Mouse (Mus musculus): Measurements from ENCODE around the gene Ptpn1. TPM values are rescaled to one million over a fixed set of nuclear protein-coding genes. Genes with fewer than 3 reads are reported as not detected.

The Ptpn1 gene
- polyA plus RNA-seq, 1 experiment from 2014 or later, result 104 TPM

DNA sequence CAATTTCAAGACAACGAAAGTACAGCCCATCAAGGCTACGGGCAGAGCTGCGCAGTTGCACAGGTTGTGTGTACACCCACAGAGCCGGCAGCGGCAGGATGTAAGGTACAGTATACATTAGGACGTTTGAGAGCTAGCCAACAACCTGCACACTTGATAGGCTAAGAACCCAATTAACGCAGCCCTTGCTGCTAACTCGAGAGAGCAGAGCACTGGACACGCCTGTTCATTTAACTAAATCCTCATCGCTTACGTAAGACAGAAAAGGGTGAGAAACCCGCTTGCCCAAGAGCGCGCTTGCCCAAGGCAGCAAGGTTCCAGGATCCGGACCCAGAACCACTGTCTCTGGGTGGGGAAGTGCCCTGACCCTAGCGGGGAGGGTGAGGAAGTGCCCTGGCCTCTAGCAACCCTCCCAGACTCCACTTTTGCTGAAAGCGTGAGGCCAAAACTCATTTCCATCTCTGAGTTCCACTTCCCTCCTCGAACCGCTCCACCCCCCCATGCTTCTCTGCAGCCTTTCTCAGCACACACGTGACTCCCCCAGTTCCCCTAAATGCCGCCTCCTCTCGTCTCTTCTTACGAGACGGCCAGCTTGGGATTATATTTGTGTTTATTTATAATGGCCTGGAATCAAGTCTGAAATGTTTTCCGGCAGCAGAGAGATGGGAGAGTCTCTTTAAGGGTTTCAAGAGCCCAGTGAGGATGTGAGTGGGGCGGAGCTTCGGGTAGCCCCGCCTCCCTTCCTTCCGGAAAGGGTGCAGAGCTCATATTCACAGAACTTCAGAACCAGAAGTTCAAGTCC, 6.9 kb upstream of the Ptpn1 start:
- H3K9me3 ChIP-seq (replicated peaks), result no peaks in the 10 kb centered on the region
- H3K36me3 ChIP-seq (ENCODE audit: poor library complexity, severe bottlenecking), result no peaks in the 10 kb centered on the region
- WGBS, result 3% methylated on average over 29 of the region's 29 CpGs
- peaks cover 12% of the 10 kb centered on the region for H3K4me1 ChIP-seq
- ATAC-seq, result peak; percentile 66
- peak overlapping the region; percentile 79 for H3K4me2 ChIP-seq
- peak overlapping the region; percentile 43 for H3K4me3 ChIP-seq
- H3K27me3 ChIP-seq, result no peaks in the 10 kb centered on the region
- H3K27ac ChIP-seq, result peak overlapping the region; percentile 45; the same call in 1 of the 2 replicates
- H3K9ac ChIP-seq, result peak overlapping the region; percentile 63

DNA sequence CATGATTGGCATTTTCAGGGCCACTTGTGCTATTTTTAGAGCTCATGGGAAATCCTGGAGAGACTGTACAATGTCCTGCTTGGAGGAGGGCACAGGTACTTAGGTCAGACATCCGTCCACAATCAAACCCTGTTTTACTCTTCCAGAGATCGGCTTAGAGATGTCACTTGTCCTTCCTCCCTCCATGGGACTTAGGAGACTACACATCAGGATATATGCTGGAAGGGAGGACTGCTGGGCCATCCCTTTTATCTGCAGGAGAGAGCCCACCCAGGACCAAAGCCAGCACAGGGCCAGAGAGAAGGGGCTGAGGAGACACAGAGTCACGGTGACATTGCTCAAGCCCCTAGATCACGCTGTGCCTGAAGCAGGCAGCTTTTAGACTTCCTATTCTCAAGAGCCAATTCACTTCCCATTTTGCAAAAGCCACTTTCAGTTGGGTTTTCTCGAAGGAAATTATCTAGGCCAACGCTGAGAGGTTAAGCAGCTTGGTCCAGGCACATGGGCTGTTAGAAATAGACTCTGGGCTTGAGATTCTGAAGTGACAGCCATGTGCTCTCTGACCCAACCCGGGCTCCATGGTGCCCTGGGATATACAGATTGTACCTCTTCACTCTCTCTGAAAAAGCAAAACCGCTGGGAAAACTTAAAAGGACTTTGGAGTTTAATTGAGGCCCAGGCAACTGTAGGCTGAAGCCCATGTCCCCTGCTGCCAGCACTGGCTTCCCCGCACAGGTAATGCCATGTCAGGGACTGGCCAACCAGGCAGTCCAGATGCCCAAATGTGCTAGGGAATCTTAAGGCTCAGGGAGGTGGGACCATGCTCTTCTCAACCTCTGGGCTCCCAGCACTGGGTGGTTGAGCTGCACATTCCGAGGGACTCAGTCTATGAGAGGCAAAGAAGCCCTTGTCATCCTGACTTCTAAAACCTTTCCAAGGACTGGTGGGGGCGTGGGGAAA, 5.7 kb upstream of the Ptpn1 start:
- WGBS, result 87% methylated on average over 11 of the region's 11 CpGs
- H3K4me2 ChIP-seq, result no peak overlapping the region
- H3K9me3 ChIP-seq (replicated peaks), result no peaks in the 10 kb centered on the region
- ATAC-seq, result no peak
- H3K9ac ChIP-seq, result no peak overlapping the region
- no peaks in the 10 kb centered on the region for H3K27me3 ChIP-seq
- peaks cover 12% of the 10 kb centered on the region for H3K4me1 ChIP-seq
- H3K4me3 ChIP-seq, result no peak overlapping the region
- H3K36me3 ChIP-seq (ENCODE audit: poor library complexity, severe bottlenecking), result no peaks in the 10 kb centered on the region
- H3K27ac ChIP-seq, result no peak overlapping the region

DNA sequence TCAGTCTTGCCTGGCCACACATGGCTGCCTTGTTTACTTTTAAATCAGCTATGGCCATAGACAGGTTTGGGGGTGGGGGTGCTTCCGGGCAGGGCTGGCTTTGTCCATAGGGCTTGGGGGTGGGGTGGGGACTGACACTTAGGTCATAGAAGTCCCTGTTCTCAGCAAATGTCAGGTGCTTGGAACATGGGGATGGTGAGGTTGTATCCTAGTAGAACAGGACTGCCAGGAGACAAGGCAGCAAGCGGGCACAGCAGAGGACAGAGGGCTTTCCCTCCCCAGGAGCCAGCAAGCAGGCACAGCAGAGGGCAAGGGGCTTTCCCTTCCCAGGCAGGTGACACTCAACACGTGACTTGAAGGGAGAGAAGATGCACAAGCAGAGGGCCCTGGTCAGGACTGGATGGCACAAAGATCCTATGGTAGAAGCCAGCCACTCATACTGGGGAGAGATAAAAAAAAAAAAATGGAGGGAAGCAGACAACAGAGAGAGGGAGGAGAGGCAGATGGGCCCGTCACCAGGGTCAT, 3.8 kb upstream of the Ptpn1 start:
- Histone ChIP-seq H3K4me3 (no peak overlapping the region), H3K4me1 (peaks cover 20% of the 10 kb centered on the region), H3K27ac (no peak overlapping the region), H3K9ac (no peak overlapping the region), H3K4me2 (no peak overlapping the region), H3K36me3 (ENCODE audit: poor library complexity, severe bottlenecking) (no peaks in the 10 kb centered on the region), H3K27me3 (no peaks in the 10 kb centered on the region), H3K9me3 (replicated peaks) (no peaks in the 10 kb centered on the region)
- ATAC-seq, result no peak
- WGBS, result 72% methylated on average over 4 of the region's 4 CpGs

DNA sequence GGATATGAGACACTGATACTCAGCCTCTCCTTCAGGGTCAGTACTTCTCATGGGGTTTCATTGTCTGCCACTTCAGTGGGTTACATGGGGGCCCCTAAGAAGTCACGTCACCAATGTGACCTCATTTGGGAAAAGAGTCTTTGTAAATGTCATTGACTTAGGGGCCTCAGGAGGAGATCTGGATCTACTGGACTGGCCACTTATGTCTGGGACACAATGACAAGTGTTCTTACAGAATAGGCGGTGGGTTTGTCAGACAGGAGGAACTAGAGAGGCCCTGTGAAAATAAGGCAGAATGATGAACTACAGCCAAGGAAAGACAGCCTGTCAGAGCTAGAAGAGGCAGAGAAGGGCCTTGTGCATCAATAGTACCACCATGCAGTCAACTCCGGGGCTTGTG, 2.9 kb upstream of the Ptpn1 start:
- no peak for ATAC-seq
- Histone ChIP-seq H3K36me3 (ENCODE audit: poor library complexity, severe bottlenecking) (no peaks in the 10 kb centered on the region), H3K27me3 (no peaks in the 10 kb centered on the region), H3K9me3 (replicated peaks) (no peaks in the 10 kb centered on the region), H3K4me1 (peaks cover 29% of the 10 kb centered on the region), H3K4me3 (no peak overlapping the region), H3K4me2 (no peak overlapping the region), H3K27ac (no peak overlapping the region), H3K9ac (no peak overlapping the region)
- WGBS, result 85% methylated on average over 3 of the region's 3 CpGs

DNA sequence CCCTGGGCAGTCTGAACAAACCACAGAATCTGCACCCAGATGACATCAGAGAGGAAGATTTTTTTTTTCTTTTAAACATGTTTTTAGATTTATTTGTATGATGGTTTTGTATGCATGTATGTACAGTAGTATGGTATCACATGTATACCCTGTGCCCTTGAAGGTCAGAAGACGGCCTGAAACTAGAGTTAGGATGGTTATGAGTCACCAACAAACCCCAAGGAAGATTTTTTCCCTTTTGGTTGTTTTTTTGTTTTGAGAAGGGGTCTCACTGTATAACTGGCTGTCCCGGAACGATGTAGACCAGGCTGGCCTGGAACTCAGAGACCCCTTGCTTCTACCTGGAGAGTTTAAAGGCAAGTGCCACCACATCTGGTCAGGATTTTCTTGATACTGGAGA, 882 bp upstream of the Ptpn1 start:
- peak overlapping the region; percentile 98; the same call in 1 of the 2 replicates for H3K4me3 ChIP-seq
- no peak overlapping the region for H3K27ac ChIP-seq
- ATAC-seq, result no peak
- H3K9me3 ChIP-seq (replicated peaks), result no peaks in the 10 kb centered on the region
- peak overlapping the region; percentile 86; the same call in 1 of the 2 replicates for H3K4me2 ChIP-seq
- H3K9ac ChIP-seq, result peak overlapping the region; percentile 96; the same call in 1 of the 2 replicates
- H3K36me3 ChIP-seq (ENCODE audit: poor library complexity, severe bottlenecking), result no peaks in the 10 kb centered on the region
- no peaks in the 10 kb centered on the region for H3K27me3 ChIP-seq
- WGBS, result 90% methylated on average over 3 of the region's 3 CpGs
- H3K4me1 ChIP-seq, result peaks cover 31% of the 10 kb centered on the region

DNA sequence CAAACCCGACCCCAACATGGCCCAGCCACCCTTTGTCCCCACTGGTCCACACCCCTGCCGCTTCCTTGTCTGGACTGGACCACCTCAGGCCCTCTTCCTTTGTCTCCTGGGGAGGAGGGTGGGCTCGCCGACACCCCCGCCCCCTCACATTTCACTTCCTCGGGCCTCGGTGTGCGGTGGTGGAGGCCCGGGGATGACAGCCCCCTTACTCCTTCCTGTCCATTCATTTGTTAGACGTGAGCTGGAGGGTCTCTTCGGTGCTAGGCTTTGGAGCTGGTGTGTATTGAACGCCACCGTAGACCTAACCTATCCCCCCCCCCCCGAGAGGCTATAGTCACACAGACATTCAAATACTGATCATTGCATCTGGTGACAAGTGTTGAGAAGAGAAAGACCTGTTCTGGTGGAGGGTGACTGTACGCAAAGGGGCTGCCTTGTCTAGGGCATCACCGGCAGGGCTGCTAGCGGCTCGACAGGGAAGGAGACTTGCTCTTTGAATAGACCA, 922 bp downstream of the Ptpn1 start:
- H3K4me2 ChIP-seq, result peak overlapping the region; percentile 86
- H3K9ac ChIP-seq, result peak overlapping the region; percentile 96
- no peaks in the 10 kb centered on the region for H3K27me3 ChIP-seq
- WGBS, result under 1% methylated on average over 18 of the region's 18 CpGs
- peak; percentile 69 for ATAC-seq
- H3K36me3 ChIP-seq (ENCODE audit: poor library complexity, severe bottlenecking), result no peaks in the 10 kb centered on the region
- H3K4me1 ChIP-seq, result peaks cover 46% of the 10 kb centered on the region
- peak overlapping the region; percentile 65 for H3K27ac ChIP-seq
- no peaks in the 10 kb centered on the region for H3K9me3 ChIP-seq (replicated peaks)
- H3K4me3 ChIP-seq, result peak overlapping the region; percentile 98

DNA sequence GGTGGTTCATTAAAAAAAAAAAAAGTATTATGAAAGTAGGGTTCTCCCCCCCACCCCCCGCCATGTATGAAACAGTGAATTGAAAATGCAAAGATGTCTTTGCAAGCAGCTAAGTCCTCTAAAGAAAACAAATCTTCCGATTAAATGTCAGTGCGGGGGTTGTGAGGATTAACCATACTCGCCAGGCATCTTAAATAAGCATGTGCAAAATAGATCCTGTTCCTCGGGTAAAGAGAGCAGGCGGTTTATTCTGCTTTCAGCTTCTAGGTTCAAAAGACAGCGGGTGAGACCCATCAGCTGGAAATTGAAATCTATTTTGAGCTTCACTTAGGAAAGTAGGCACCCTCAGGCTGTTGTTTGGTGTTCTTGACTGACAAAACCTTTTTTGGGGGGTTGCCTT, 1.5 kb downstream of the Ptpn1 start:
- Histone ChIP-seq H3K27ac (no peak overlapping the region), H3K4me1 (peaks cover 47% of the 10 kb centered on the region), H3K9me3 (replicated peaks) (no peaks in the 10 kb centered on the region), H3K36me3 (ENCODE audit: poor library complexity, severe bottlenecking) (no peaks in the 10 kb centered on the region), H3K4me3 (peak overlapping the region; percentile 98), H3K27me3 (no peaks in the 10 kb centered on the region), H3K4me2 (peak overlapping the region; percentile 86), H3K9ac (peak overlapping the region; percentile 96)
- WGBS, result 14% methylated on average over 7 of the region's 7 CpGs
- ATAC-seq, result no peak

DNA sequence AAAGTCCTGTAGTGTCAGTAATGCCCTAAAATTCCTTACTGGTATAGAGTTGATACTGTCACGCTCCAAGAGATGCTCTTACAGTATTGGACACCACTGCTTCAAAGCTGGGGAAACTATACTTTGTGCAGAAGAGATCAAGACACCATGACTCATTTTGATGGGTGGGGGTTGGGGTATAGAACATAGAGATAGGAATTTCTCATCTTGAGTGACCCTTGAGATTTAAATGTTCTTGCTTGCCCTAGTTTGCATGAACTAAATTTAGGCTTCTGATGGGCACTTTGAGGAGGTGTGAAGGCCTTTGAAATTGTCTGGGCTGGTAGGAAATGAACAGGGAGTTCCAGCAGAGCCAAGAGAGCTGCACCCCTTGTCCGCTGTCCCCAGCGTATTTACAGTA, 4.1 kb downstream of the Ptpn1 start:
- H3K4me1 ChIP-seq, result peaks cover 73% of the 10 kb centered on the region
- no peak overlapping the region for H3K9ac ChIP-seq
- 79% methylated on average over 3 of the region's 3 CpGs for WGBS

DNA sequence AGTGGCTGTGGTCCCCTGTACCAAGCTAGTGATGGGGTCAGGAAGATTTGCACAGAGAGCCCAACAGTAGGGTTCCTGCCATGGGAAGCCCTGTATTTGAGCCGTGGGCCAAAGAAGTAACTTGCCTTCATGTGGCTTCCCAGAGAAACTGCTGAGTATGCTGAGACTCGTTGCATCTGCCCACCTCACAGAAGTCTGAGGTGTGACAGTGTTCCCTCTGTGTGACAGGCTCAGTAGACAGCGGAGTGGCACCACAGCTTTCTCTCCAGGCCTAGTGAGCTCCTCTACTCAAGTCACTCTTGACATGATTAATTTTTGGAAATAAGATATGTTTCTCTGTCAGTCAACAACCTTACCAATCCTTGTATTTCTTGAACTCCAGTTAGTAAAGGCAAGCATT, 6.9 kb downstream of the Ptpn1 start:
- H3K4me2 ChIP-seq, result no peak overlapping the region
- WGBS, result 92% methylated on average over 3 of the region's 3 CpGs
- ATAC-seq, result no peak

More for the DNA sequence above, 4.1 kb downstream of the Ptpn1 start:
- H3K9me3 ChIP-seq (replicated peaks), result no peaks in the 10 kb centered on the region
- no peak overlapping the region for H3K4me3 ChIP-seq
- H3K4me2 ChIP-seq, result peak overlapping the region; percentile 19; the same call in 1 of the 2 replicates
- 0 out of 2 replicates have a peak, but pooled peaks cover 2% of the 10 kb centered on the region for H3K36me3 ChIP-seq (ENCODE audit: poor library complexity, severe bottlenecking)
- H3K27ac ChIP-seq, result no peak overlapping the region
- no peak for ATAC-seq
- no peaks in the 10 kb centered on the region for H3K27me3 ChIP-seq

DNA sequence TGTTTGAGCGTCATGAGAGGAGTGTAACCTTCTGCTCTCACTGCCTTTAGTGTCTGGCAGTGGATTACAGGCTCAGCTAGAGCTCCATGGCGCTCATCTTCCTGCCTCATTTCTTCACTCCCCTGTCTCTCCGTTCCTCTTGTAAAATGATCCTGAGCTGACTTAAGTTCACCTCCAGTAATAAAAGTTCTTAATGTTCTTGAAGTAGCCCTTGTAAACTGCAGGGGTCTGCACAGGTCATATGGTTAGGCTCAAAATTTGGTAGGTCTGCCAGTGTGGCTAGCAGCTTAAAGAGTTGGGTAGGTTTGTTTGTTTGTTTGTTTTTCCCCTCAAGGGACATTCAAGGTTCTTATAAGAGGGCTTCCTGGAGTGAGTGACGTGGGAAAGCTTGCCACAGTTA, 7.3 kb downstream of the Ptpn1 start:
- Histone ChIP-seq H3K36me3 (ENCODE audit: poor library complexity, severe bottlenecking) (0 out of 2 replicates have a peak, but pooled peaks cover 2% of the 10 kb centered on the region), H3K27ac (no peak overlapping the region), H3K4me3 (no peak overlapping the region), H3K9me3 (replicated peaks) (no peaks in the 10 kb centered on the region), H3K4me1 (peaks cover 86% of the 10 kb centered on the region), H3K9ac (no peak overlapping the region), H3K4me2 (no peak overlapping the region), H3K27me3 (no peaks in the 10 kb centered on the region)
- ATAC-seq, result no peak
- 67% methylated on average over 4 of the region's 4 CpGs for WGBS

More for the DNA sequence above, 6.9 kb downstream of the Ptpn1 start:
- Histone ChIP-seq H3K9me3 (replicated peaks) (no peaks in the 10 kb centered on the region), H3K36me3 (ENCODE audit: poor library complexity, severe bottlenecking) (0 out of 2 replicates have a peak, but pooled peaks cover 2% of the 10 kb centered on the region), H3K9ac (no peak overlapping the region), H3K4me1 (peaks cover 86% of the 10 kb centered on the region), H3K4me3 (no peak overlapping the region), H3K27ac (no peak overlapping the region), H3K27me3 (no peaks in the 10 kb centered on the region)

DNA sequence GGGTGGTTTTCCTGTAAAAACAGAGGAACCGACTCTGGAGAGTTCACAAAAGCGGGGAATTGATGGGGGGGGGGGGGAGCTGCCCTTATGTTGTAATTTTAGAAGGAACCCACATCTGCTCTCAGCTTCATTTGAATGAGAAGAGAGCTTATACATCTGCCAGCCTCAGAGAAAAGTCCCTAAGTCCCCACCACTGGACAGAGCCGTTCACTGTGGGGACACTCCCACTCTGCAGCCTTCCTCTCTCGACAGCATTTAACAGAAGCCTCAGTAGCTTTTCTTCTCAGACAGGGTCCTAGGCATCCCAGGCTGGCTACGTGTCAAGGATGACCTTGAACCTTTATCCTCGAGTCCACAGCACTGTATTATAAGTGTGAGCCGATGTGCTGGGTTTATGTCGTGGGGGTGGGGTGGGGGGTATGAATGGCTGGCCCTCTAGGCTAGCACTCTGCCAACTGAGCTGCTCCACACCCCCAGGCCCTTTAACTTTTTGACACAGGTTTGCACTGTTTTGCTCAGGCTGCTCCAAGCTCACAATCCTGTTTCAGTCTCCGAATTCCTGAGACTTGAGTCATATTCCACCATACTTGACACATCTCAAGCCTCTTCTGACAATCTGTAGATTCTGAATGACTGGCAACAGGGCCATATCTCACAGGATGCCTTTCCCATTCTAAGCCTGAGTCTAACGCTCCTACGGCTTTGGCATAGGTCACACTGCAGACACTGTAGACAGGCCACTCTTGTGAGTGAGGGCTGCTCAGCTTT, 8.0 kb downstream of the Ptpn1 start:
- Histone ChIP-seq H3K9ac (no peak overlapping the region), H3K27ac (no peak overlapping the region), H3K4me3 (no peak overlapping the region), H3K4me2 (no peak overlapping the region), H3K4me1 (peaks cover 87% of the 10 kb centered on the region), H3K9me3 (replicated peaks) (no peaks in the 10 kb centered on the region), H3K27me3 (no peaks in the 10 kb centered on the region), H3K36me3 (ENCODE audit: poor library complexity, severe bottlenecking) (0 out of 2 replicates have a peak, but pooled peaks cover 2% of the 10 kb centered on the region)
- WGBS, result 64% methylated on average over 11 of the region's 11 CpGs
- ATAC-seq, result no peak

All from forebrain, embryonic 13.5 days (tissue).